Mouse (Mus musculus) hindbrain, embryonic 16.5 days (tissue): ENCODE measurements around the gene Pkd1l2. TPM values are rescaled to one million over a fixed set of nuclear protein-coding genes. Genes with fewer than 3 reads are reported as not detected.

Source experiments
- ATAC-seq: fragments of 200-750 bp; cut with Nextera tagmentation; 2 replicates; pipeline ENCODE4 v1.8.0; 2017; ENCODE audit warnings: moderate TSS enrichment, moderate library complexity
- H3K27ac ChIP-seq: fragments of 300-500 bp; sonication (generic); 2 replicates; pipeline ENCODE4 v1.5.1; 2014; ENCODE audit warnings: low read depth, mild to moderate bottlenecking, control low read depth, low read length, moderate library complexity
- H3K27me3 ChIP-seq: fragments of 300-500 bp; sonication (generic); replicated peaks from 2 replicates; pipeline ENCODE4 v1.6.1; 2014; ENCODE audit warnings: low read length; ENCODE audit not compliant: control insufficient read depth, insufficient read depth
- H3K36me3 ChIP-seq: fragments of 300-500 bp; sonication (generic); 2 replicates; pipeline ENCODE4 v1.6.1; 2014; ENCODE audit warnings: mild to moderate bottlenecking, low read length, moderate library complexity, mixed read lengths; ENCODE audit not compliant: control insufficient read depth, insufficient read depth
- H3K4me1 ChIP-seq: fragments of 300-500 bp; sonication (generic); 2 replicates; pipeline ENCODE4 v1.6.1; 2014; ENCODE audit warnings: low read depth, low read length; ENCODE audit not compliant: control insufficient read depth, insufficient read depth
- H3K4me2 ChIP-seq: fragments of 300-500 bp; sonication (generic); 2 replicates; pipeline ENCODE4 v1.6.1; 2014; ENCODE audit warnings: mild to moderate bottlenecking, low read length, control low read depth, moderate library complexity
- H3K4me3 ChIP-seq: fragments of 300-500 bp; sonication (generic); 2 replicates; pipeline ENCODE4 v1.5.1; 2014; ENCODE audit warnings: mild to moderate bottlenecking, low read length, control low read depth, moderate library complexity
- H3K9ac ChIP-seq: fragments of 300-500 bp; sonication (generic); 2 replicates; pipeline ENCODE4 v1.6.1; 2014; ENCODE audit warnings: low read depth, mild to moderate bottlenecking, control low read depth, low read length, moderate library complexity
- H3K9me3 ChIP-seq: fragments of 300-500 bp; sonication (generic); 2 replicates; pipeline ENCODE4 v1.6.1; 2014; ENCODE audit warnings: mild to moderate bottlenecking, low read length, moderate library complexity; ENCODE audit not compliant: control insufficient read depth
- WGBS: fragments of 180-500 bp; shearing (Covaris S2); extraction: QIAGEN DNeasy Blood & Tissue Kit; methylation state at CpG from one replicate; pipeline ENCODE4 v1.1.7; 2014; 5-methylcytosine and 5-hydroxymethylcytosine counted together
- polyA plus RNA-seq: library from polyadenylated mRNA; unstranded; fragments of >200 nt; fragmentation: Nextera tagmentation; extraction: Ambion mirVana; gene quantifications from 2 replicates; pipeline ENCODE4 v1.2.1, GENCODE M21; 2015

Pkd1l2 gene
- polyA plus RNA-seq, 1 experiment from 2014 or later, result 0.05 TPM

GRCm38 (mm10) chr8:116993095-116993867 is 89.0 kb downstream of the Pkd1l2 start, which contains the start of gene Gcsh:
Gene Gcsh (minus strand): TSS chr8:116993537.
- Histone ChIP-seq H3K36me3 (no peaks in the 10 kb centered on the region), H3K27me3 (no peaks in the 10 kb centered on the region), H3K9me3 (no peaks in the 10 kb centered on the region), H3K9ac (peak within 1 kb of the TSS; percentile 74), H3K27ac (peak within 1 kb of the TSS; percentile 46; the same call in 1 of the 2 replicates), H3K4me3 (peak within 1 kb of the TSS; percentile 70), H3K4me2 (peak within 1 kb of the TSS; percentile 73), H3K4me1 (peaks cover 8% of the 10 kb centered on the region)
- peak; percentile 100 for ATAC-seq
- under 1% methylated on average over 56 of the region's 56 CpGs for WGBS

- peak overlapping the region; percentile 74 for H3K9ac ChIP-seq
- no peaks in the 10 kb centered on the region for H3K27me3 ChIP-seq
- H3K27ac ChIP-seq, result no peak overlapping the region
- no peaks in the 10 kb centered on the region for H3K36me3 ChIP-seq
- peak overlapping the region; percentile 73 for H3K4me2 ChIP-seq
- no peak for ATAC-seq
- WGBS, result 9% methylated on average over 23 of the region's 23 CpGs
- H3K4me3 ChIP-seq, result peak overlapping the region; percentile 70
- peaks cover 8% of the 10 kb centered on the region for H3K4me1 ChIP-seq
- H3K9me3 ChIP-seq, result no peaks in the 10 kb centered on the region
Measured at GRCm38 (mm10) chr8:116992176-116992971, 89.9 kb downstream of the Pkd1l2 start.

- Histone ChIP-seq H3K9ac (no peak overlapping the region), H3K27me3 (no peaks in the 10 kb centered on the region), H3K36me3 (peaks cover 2% of the 10 kb centered on the region; the same call in 1 of the 2 replicates), H3K9me3 (no peaks in the 10 kb centered on the region), H3K4me1 (peaks cover 8% of the 10 kb centered on the region), H3K27ac (no peak overlapping the region), H3K4me2 (no peak overlapping the region), H3K4me3 (no peak overlapping the region)
- no peak for ATAC-seq
- 91% methylated on average over 8 of the region's 8 CpGs for WGBS
Measured at GRCm38 (mm10) chr8:116991241-116991640, 91.0 kb downstream of the Pkd1l2 start.

DNA sequence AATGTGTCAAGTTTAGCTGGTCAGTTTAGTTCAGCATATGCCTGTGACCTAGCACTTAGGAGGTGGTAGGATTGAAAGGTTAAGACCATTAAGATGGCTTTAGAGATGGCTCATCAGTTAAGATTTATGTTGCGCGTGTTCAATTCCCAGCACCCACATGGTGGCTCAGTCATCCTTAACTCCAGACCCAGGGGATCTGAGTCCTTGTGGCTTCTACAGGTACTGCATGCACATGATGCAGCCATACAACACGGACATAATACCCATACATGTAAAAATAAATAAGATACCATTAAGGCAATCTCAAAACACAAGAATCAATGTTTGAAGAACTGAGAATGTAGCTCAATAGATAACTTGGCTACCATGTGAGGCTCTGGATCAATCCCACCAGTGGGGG is 92.4 kb downstream of the Pkd1l2 start:
- no peaks in the 10 kb centered on the region for H3K9me3 ChIP-seq
- no peak for ATAC-seq
- 99% methylated on average over 3 of the region's 3 CpGs for WGBS
- H3K27me3 ChIP-seq, result no peaks in the 10 kb centered on the region
- peaks cover 2% of the 10 kb centered on the region; the same call in 1 of the 2 replicates for H3K36me3 ChIP-seq
- H3K27ac ChIP-seq, result no peak overlapping the region
- H3K4me3 ChIP-seq, result no peak overlapping the region
- H3K4me1 ChIP-seq, result peaks cover 8% of the 10 kb centered on the region
- H3K4me2 ChIP-seq, result no peak overlapping the region
- H3K9ac ChIP-seq, result no peak overlapping the region

GRCm38 (mm10) chr8:116980117-116980516 is 102.1 kb downstream of the Pkd1l2 start:
- ATAC-seq, result no peak

GRCm38 (mm10) chr8:116978631-116979256 is 103.5 kb downstream of the Pkd1l2 start, which contains the start of gene 1700030J22Rik:
Gene 1700030J22Rik (minus strand): TSS chr8:116978959.
- H3K27me3 ChIP-seq, result no peaks in the 10 kb centered on the region
- 1% methylated on average over 41 of the region's 46 CpGs for WGBS
- peak within 1 kb of the TSS; percentile 95 for H3K4me3 ChIP-seq
- H3K4me1 ChIP-seq, result peaks cover 11% of the 10 kb centered on the region
- peak within 1 kb of the TSS; percentile 81 for H3K27ac ChIP-seq
- H3K9me3 ChIP-seq, result no peaks in the 10 kb centered on the region
- 0 out of 2 replicates have a peak, but pooled peaks cover 6% of the 10 kb centered on the region for H3K36me3 ChIP-seq
- peak within 1 kb of the TSS; percentile 74 for H3K9ac ChIP-seq
- ATAC-seq, result peak; percentile 99
- H3K4me2 ChIP-seq, result peak within 1 kb of the TSS; percentile 86

More at GRCm38 (mm10) chr8:116980117-116980516, 102.1 kb downstream of the Pkd1l2 start:
- H3K27me3 ChIP-seq, result no peaks in the 10 kb centered on the region
- no peak overlapping the region for H3K9ac ChIP-seq
- no peaks in the 10 kb centered on the region for H3K9me3 ChIP-seq
- H3K4me1 ChIP-seq, result peaks cover 11% of the 10 kb centered on the region
- 12% methylated on average over 4 of the region's 4 CpGs for WGBS
- no peak overlapping the region for H3K4me3 ChIP-seq
- H3K27ac ChIP-seq, result no peak overlapping the region
- no peak overlapping the region for H3K4me2 ChIP-seq
- 0 out of 2 replicates have a peak, but pooled peaks cover 6% of the 10 kb centered on the region for H3K36me3 ChIP-seq

DNA sequence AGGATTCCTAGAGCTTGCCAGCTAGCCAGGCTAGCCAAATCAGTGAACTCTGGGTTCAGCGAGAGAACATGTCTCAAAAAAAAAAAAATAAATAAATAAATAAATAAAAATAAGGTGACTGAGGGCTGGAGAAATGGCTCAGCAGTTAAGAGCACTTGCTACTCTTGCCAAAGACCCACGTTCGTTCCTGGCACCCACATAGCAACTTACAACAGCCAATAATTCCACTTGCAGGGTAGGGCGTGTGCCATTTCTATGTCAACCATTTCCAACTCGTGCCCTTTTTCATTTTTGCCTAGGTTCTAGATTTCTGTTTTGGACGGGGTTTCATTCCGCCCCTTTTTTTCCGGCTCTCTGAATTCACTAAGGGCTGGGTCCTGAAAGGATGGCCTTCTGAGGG is 104.2 kb downstream of the Pkd1l2 start:
- 0 out of 2 replicates have a peak, but pooled peaks cover 3% of the 10 kb centered on the region for H3K36me3 ChIP-seq
- 33% methylated on average over 8 of the region's 8 CpGs for WGBS
- peak overlapping the region; percentile 95 for H3K4me3 ChIP-seq
- peak overlapping the region; percentile 86 for H3K4me2 ChIP-seq
- no peaks in the 10 kb centered on the region for H3K9me3 ChIP-seq
- H3K4me1 ChIP-seq, result peaks cover 11% of the 10 kb centered on the region
- ATAC-seq, result no peak; the same call in 1 of the 2 replicates
- H3K27ac ChIP-seq, result peak overlapping the region; percentile 81
- no peaks in the 10 kb centered on the region for H3K27me3 ChIP-seq
- peak overlapping the region; percentile 74 for H3K9ac ChIP-seq

DNA sequence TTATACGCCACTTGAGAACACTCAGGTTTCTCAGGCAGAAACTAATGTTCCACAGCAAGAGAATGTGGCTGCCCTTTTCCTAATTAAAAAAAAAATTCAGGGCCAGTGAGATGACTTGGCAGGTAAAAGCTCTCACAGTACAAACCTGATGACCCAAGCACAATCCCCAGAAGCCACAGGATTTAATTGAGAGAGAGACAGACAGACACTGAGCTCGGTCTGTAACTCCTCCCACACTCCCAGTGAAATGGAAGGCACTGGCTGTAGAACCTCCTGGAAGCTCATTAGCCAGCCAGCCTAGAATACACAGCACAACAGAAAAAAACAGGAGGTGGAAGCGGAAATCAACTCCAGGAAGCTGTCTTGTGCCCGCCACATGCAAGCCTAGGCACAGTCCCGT is 106.6 kb downstream of the Pkd1l2 start:
- peaks cover 5% of the 10 kb centered on the region; the same call in 1 of the 2 replicates for H3K36me3 ChIP-seq
- no peaks in the 10 kb centered on the region for H3K27me3 ChIP-seq
- H3K4me2 ChIP-seq, result no peak overlapping the region
- H3K27ac ChIP-seq, result no peak overlapping the region
- WGBS, result 70% methylated on average over 5 of the region's 5 CpGs
- no peak for ATAC-seq
- no peaks in the 10 kb centered on the region for H3K9me3 ChIP-seq
- no peak overlapping the region for H3K9ac ChIP-seq
- H3K4me1 ChIP-seq, result peaks cover 11% of the 10 kb centered on the region
- no peak overlapping the region for H3K4me3 ChIP-seq
